Mouse (Mus musculus) forebrain, embryonic 10.5 days (tissue): Measurements from ENCODE around the gene Sdk1. TPM values are rescaled to one million over a fixed set of nuclear protein-coding genes. Genes with fewer than 3 reads are reported as not detected.
A peak's percentile ranks its signal among the peaks of the same experiment; 100 is the strongest.

Experiments used
- DNase-seq: peaks from one replicate; pipeline ENCODE4 v3.0.0-alpha.2; 2017; ENCODE audit warnings: low spot score; ENCODE audit errors: extremely low spot score
- H3K27ac ChIP-seq: fragments of 300-500 bp; sonication (generic); 2 replicates; pipeline ENCODE4 v1.5.1; 2016; ENCODE audit warnings: mild to moderate bottlenecking
- H3K27me3 ChIP-seq: fragments of 300-500 bp; sonication (generic); 2 replicates; pipeline ENCODE4 v1.6.1; 2016; ENCODE audit warnings: mild to moderate bottlenecking; ENCODE audit not compliant: poor library complexity, severe bottlenecking
- H3K36me3 ChIP-seq: fragments of 300-500 bp; sonication (generic); replicated peaks from 2 replicates; pipeline ENCODE4 v1.6.1; 2016; ENCODE audit warnings: mild to moderate bottlenecking, moderate library complexity
- H3K4me1 ChIP-seq: fragments of 300-500 bp; sonication (generic); 2 replicates; pipeline ENCODE4 v1.6.1; 2016
- H3K4me3 ChIP-seq: fragments of 300-500 bp; sonication (generic); 2 replicates; pipeline ENCODE4 v1.5.1; 2016; ENCODE audit warnings: mild to moderate bottlenecking, moderate library complexity
- H3K9me3 ChIP-seq: fragments of 300-500 bp; sonication (generic); 2 replicates; pipeline ENCODE4 v1.6.1; 2016; ENCODE audit warnings: mild to moderate bottlenecking, moderate library complexity
- WGBS: fragments of 180-500 bp; shearing (Covaris S2); methylation state at CpG from one replicate; pipeline ENCODE4 v1.1.7; 2016; 5-methylcytosine and 5-hydroxymethylcytosine counted together
- polyA plus RNA-seq: library from polyadenylated mRNA; unstranded; fragments of >200 nt; fragmentation: Nextera tagmentation; extraction: Ambion mirVana; gene quantifications from 2 replicates; pipeline ENCODE4 v1.2.1, GENCODE M21; 2016

Gene Sdk1
- polyA plus RNA-seq, 1 experiment from 2014 or later, result 0.58 TPM

DNA sequence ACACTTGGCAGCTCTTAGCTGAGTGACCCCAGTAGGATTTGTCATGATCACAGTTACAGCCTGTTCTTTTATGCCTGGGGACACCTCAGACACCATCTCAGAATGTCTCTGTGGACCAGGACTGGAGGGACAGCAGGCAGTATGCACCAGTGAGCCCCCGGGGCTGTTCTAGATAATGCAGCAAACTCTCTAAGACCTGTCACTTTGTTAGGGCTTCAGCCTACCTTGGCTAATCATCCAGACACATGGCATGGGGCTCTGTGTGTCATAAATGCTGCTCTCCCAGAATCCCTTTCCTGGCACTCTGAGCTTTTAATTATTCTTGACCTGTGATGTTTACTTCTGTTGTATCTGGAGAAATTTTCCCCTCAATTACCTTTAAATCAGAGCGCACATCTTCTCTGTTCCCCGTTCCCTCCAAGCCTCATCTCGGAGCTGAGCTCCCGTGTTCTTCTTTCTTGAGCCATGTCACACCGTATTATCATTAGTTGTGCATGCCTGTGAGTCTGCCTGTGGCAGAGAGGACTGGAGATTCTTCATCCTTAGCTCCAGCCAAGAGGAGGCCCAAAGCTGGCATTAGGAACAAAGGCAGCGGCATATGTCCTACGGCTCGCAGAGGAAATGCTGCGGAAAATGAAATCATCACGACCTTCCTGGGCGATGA is 448.3 kb downstream of the Sdk1 start:
- H3K4me3 ChIP-seq, result no peak overlapping the region
- H3K9me3 ChIP-seq, result no peaks in the 10 kb centered on the region
- peaks cover 1% of the 10 kb centered on the region; the same call in 1 of the 2 replicates for H3K27me3 ChIP-seq
- H3K27ac ChIP-seq, result no peak overlapping the region
- 92% methylated on average over 12 of the region's 12 CpGs for WGBS
- H3K36me3 ChIP-seq, result no peaks in the 10 kb centered on the region
- no peak for DNase-seq
- H3K4me1 ChIP-seq, result peaks cover 19% of the 10 kb centered on the region

DNA sequence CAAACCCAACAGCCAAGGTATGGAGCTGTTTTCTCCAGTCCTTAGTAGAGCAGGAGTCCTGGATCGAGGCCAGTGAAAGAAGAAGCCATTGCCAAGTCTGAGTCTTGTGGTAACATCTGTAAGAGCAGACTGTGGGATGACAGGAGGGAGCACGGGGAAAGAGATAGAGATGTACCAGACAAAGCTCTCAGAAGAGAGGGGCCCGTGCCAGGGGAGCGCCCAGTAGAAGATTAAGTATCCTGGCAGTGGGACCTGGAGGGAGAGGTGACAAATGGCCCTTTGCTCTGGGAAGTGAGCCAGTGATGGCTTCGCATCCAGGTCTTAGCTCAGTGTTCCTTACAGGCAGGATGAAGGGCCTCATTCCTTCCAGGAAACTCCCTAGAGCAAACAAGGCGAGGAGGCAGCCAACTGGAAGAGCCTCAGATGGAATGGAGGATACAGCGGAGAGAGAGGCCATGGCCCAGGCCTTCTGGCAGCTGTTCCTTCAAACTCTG is 450.2 kb downstream of the Sdk1 start:
- no peak overlapping the region for H3K4me3 ChIP-seq
- no peak for DNase-seq
- H3K27me3 ChIP-seq, result peaks cover 13% of the 10 kb centered on the region
- H3K4me1 ChIP-seq, result peaks cover 25% of the 10 kb centered on the region
- H3K36me3 ChIP-seq, result no peaks in the 10 kb centered on the region
- H3K9me3 ChIP-seq, result no peaks in the 10 kb centered on the region
- 86% methylated on average over 7 of the region's 7 CpGs for WGBS
- no peak overlapping the region for H3K27ac ChIP-seq

- peaks cover 17% of the 10 kb centered on the region for H3K27me3 ChIP-seq
- no peak overlapping the region for H3K4me3 ChIP-seq
- WGBS, result 14% methylated on average over 6 of the region's 6 CpGs
- DNase-seq, result no peak
- H3K36me3 ChIP-seq, result no peaks in the 10 kb centered on the region
- no peaks in the 10 kb centered on the region for H3K9me3 ChIP-seq
- peaks cover 23% of the 10 kb centered on the region for H3K4me1 ChIP-seq
- no peak overlapping the region for H3K27ac ChIP-seq
These were observed 452.4 kb downstream of the Sdk1 start for GRCm38 (mm10) chr5:141693716-141694115.

DNA sequence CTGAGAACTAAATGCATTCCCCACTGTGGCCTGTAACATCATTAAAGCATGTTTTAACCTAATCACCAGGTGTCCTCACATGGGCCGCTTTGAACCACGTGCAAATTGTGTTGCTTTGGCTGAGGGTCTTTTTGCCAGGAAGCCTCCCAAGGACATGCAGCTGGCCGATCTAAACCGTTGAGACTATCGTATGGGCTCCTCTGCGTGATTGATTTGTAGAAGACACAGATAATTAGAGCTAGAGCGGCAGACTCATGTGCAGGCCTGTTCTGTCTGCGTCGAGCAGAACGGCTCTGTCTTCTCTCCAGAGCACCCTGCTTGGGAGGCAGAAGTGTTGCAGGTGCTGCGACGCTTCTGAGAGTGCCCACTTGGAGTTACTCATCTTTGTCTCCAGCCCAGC is 453.6 kb downstream of the Sdk1 start:
- 56% methylated on average over 12 of the region's 12 CpGs for WGBS
- Histone ChIP-seq H3K4me1 (peaks cover 23% of the 10 kb centered on the region), H3K4me3 (no peak overlapping the region), H3K9me3 (no peaks in the 10 kb centered on the region), H3K27ac (no peak overlapping the region), H3K27me3 (peaks cover 17% of the 10 kb centered on the region), H3K36me3 (no peaks in the 10 kb centered on the region)
- no peak for DNase-seq

DNA sequence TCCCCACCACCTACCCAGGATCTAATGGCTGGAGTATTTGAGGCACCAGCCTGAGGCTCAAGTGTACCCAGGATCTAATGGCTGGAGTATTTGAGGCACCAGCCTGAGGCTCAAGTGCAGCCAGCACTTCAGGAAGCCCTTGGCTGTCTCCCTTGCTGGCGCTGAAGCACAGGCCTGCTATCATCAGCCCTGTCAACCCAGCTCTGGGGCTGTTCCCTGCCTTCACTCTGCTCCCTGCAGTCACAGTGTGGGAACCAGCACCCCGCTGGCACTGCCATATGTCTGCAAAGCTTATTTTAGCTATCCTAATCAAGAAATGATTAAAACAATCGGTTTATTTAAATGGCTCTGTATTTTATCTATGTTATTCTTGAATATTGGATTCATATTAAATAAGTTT is 457.1 kb downstream of the Sdk1 start:
- no peak for DNase-seq
- WGBS, result 63% methylated on average over 3 of the region's 3 CpGs
- Histone ChIP-seq H3K27ac (no peak overlapping the region), H3K27me3 (peaks cover 17% of the 10 kb centered on the region), H3K4me3 (no peak overlapping the region), H3K9me3 (no peaks in the 10 kb centered on the region), H3K4me1 (peaks cover 17% of the 10 kb centered on the region), H3K36me3 (no peaks in the 10 kb centered on the region)

- Histone ChIP-seq H3K27me3 (peaks cover 8% of the 10 kb centered on the region; the same call in 1 of the 2 replicates), H3K36me3 (no peaks in the 10 kb centered on the region), H3K27ac (peak overlapping the region; percentile 75), H3K4me3 (no peak overlapping the region), H3K9me3 (no peaks in the 10 kb centered on the region), H3K4me1 (peaks cover 21% of the 10 kb centered on the region)
- WGBS, result 27% methylated on average over 3 of the region's 3 CpGs
- DNase-seq, result peak; percentile 61
These were observed 479.5 kb downstream of the Sdk1 start for GRCm38 (mm10) chr5:141720751-141721150.

GRCm38 (mm10) chr5:141727968-141728367 is 486.7 kb downstream of the Sdk1 start:
- no peak for DNase-seq
- WGBS, result 65% methylated on average over 2 of the region's 2 CpGs
- no peak overlapping the region for H3K27ac ChIP-seq
- no peaks in the 10 kb centered on the region for H3K36me3 ChIP-seq
- H3K4me3 ChIP-seq, result no peak overlapping the region
- peaks cover 4% of the 10 kb centered on the region; the same call in 1 of the 2 replicates for H3K4me1 ChIP-seq
- H3K9me3 ChIP-seq, result no peaks in the 10 kb centered on the region
- H3K27me3 ChIP-seq, result no peaks in the 10 kb centered on the region

DNA sequence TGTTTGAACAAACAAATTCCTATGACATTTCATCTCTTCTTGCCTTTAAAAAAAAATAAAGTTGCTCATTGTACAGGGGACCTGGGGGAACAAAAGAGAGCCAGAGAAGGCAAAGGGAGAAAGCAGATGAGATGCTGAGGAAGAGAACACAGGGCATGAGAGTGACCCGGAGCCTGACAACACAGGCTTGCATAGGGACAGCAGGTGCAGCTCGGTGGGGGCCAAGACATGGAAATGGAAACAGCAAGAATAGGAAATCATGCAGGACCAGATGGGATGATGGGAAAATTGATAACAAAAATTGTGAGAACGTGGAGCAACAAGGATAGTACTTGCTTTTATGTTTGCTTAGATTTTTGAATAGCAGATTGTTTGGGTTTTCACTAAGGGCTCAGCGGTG is 488.7 kb downstream of the Sdk1 start:
- H3K36me3 ChIP-seq, result no peaks in the 10 kb centered on the region
- H3K27me3 ChIP-seq, result no peaks in the 10 kb centered on the region
- H3K4me1 ChIP-seq, result peaks cover 4% of the 10 kb centered on the region; the same call in 1 of the 2 replicates
- 72% methylated on average over 4 of the region's 4 CpGs for WGBS
- no peaks in the 10 kb centered on the region for H3K9me3 ChIP-seq
- DNase-seq, result no peak
- H3K27ac ChIP-seq, result no peak overlapping the region
- H3K4me3 ChIP-seq, result no peak overlapping the region

DNA sequence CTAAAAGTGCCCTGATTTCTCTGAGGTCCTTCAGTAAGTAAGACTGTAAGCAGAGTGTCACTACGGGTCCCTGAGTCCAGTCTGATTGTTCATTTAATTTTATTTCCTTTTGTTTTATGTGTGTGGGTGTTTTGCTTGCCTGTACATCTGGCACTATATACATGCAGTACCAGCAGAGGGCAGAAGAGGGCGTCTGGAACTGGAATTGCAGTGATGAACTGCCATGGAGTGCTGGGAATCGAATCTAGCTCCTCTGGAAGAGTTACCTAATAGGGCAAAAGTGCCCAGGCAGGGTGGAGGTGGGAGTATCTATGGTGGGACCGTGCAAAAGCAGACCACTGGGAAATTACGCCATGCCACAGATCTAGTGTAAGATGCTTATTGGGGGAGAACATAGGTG is 497.4 kb downstream of the Sdk1 start:
- H3K27ac ChIP-seq, result no peak overlapping the region
- H3K4me1 ChIP-seq, result peaks cover 6% of the 10 kb centered on the region
- no peak for DNase-seq
- no peaks in the 10 kb centered on the region for H3K27me3 ChIP-seq
- H3K9me3 ChIP-seq, result peaks cover 6% of the 10 kb centered on the region; the same call in 1 of the 2 replicates
- H3K36me3 ChIP-seq, result no peaks in the 10 kb centered on the region
- 73% methylated on average over 5 of the region's 5 CpGs for WGBS
- no peak overlapping the region for H3K4me3 ChIP-seq

GRCm38 (mm10) chr5:141748793-141749192 is 507.5 kb downstream of the Sdk1 start:
- WGBS, result 87% methylated on average over 4 of the region's 4 CpGs
- Histone ChIP-seq H3K4me1 (peaks cover 8% of the 10 kb centered on the region), H3K27ac (no peak overlapping the region), H3K36me3 (no peaks in the 10 kb centered on the region), H3K4me3 (no peak overlapping the region), H3K9me3 (no peaks in the 10 kb centered on the region), H3K27me3 (no peaks in the 10 kb centered on the region)
- no peak for DNase-seq

- DNase-seq, result no peak
These were observed 513.0 kb downstream of the Sdk1 start for GRCm38 (mm10) chr5:141754278-141754677.

GRCm38 (mm10) chr5:141758885-141759284 is 517.6 kb downstream of the Sdk1 start:
- Histone ChIP-seq H3K4me3 (no peak overlapping the region), H3K27ac (no peak overlapping the region), H3K9me3 (no peaks in the 10 kb centered on the region), H3K4me1 (peaks cover 14% of the 10 kb centered on the region), H3K27me3 (no peaks in the 10 kb centered on the region), H3K36me3 (no peaks in the 10 kb centered on the region)
- WGBS, result 86% methylated on average over 8 of the region's 8 CpGs
- no peak for DNase-seq

More at GRCm38 (mm10) chr5:141754278-141754677, 513.0 kb downstream of the Sdk1 start:
- peaks cover 15% of the 10 kb centered on the region for H3K4me1 ChIP-seq
- no peaks in the 10 kb centered on the region for H3K36me3 ChIP-seq
- H3K4me3 ChIP-seq, result no peak overlapping the region
- 23% methylated on average over 5 of the region's 7 CpGs for WGBS
- no peak overlapping the region for H3K27ac ChIP-seq
- no peaks in the 10 kb centered on the region for H3K27me3 ChIP-seq
- no peaks in the 10 kb centered on the region for H3K9me3 ChIP-seq

GRCm38 (mm10) chr5:141764111-141764510 is 522.8 kb downstream of the Sdk1 start:
- no peaks in the 10 kb centered on the region for H3K4me1 ChIP-seq
- H3K36me3 ChIP-seq, result no peaks in the 10 kb centered on the region
- WGBS, result 91% methylated on average over 6 of the region's 6 CpGs
- H3K27me3 ChIP-seq, result no peaks in the 10 kb centered on the region
- DNase-seq, result no peak
- no peaks in the 10 kb centered on the region for H3K9me3 ChIP-seq
- H3K27ac ChIP-seq, result no peak overlapping the region
- H3K4me3 ChIP-seq, result no peak overlapping the region
